Mouse (Mus musculus) thymus, postnatal 25 days (tissue): ENCODE measurements around the gene Gmeb2.

Source experiments
- DNase-seq: peaks from one replicate; pipeline ENCODE4 v3.0.0; 2022

The Gmeb2 gene

GRCm38 (mm10) chr2:181273829-181274228, 14.0 kb downstream of the Gmeb2 start:
- no peak for DNase-seq

GRCm38 (mm10) chr2:181272092-181272491, 15.7 kb downstream of the Gmeb2 start:
- DNase-seq, result no peak

- DNase-seq, result no peak
These were observed 21.0 kb downstream of the Gmeb2 start for GRCm38 (mm10) chr2:181266839-181267238.

- no peak for DNase-seq
These were observed 34.6 kb downstream of the Gmeb2 start for GRCm38 (mm10) chr2:181253248-181253647.

GRCm38 (mm10) chr2:181251841-181252240, 36.0 kb downstream of the Gmeb2 start:
- no peak for DNase-seq

GRCm38 (mm10) chr2:181249217-181249616, 38.6 kb downstream of the Gmeb2 start:
- no peak for DNase-seq

- DNase-seq, result no peak
These were observed 42.8 kb downstream of the Gmeb2 start for GRCm38 (mm10) chr2:181245031-181245430.

- DNase-seq, result peak; percentile 30
These were observed 44.0 kb downstream of the Gmeb2 start for GRCm38 (mm10) chr2:181243706-181244394.

- DNase-seq, result no peak
These were observed 45.5 kb downstream of the Gmeb2 start for GRCm38 (mm10) chr2:181242314-181242665.

GRCm38 (mm10) chr2:181241602-181242313, 46.1 kb downstream of the Gmeb2 start, which contains the start of gene Helz2:
Helz2 (minus strand) TSS chr2:181242027.
- DNase-seq, result peak; percentile 71

GRCm38 (mm10) chr2:181240806-181241440, 46.9 kb downstream of the Gmeb2 start:
- DNase-seq, result no peak

- DNase-seq, result no peak
These were observed 48.6 kb downstream of the Gmeb2 start for GRCm38 (mm10) chr2:181239261-181239660.

GRCm38 (mm10) chr2:181238861-181239260, 49.0 kb downstream of the Gmeb2 start:
- DNase-seq, result no peak

- no peak for DNase-seq
These were observed 49.7 kb downstream of the Gmeb2 start for GRCm38 (mm10) chr2:181238091-181238610.

GRCm38 (mm10) chr2:181237251-181238014, 50.4 kb downstream of the Gmeb2 start:
- DNase-seq, result no peak

- no peak for DNase-seq
These were observed 51.9 kb downstream of the Gmeb2 start for GRCm38 (mm10) chr2:181235681-181236566.

- no peak for DNase-seq
These were observed 53.2 kb downstream of the Gmeb2 start for GRCm38 (mm10) chr2:181234680-181235079.

GRCm38 (mm10) chr2:181233443-181233842, 54.4 kb downstream of the Gmeb2 start:
- no peak for DNase-seq

GRCm38 (mm10) chr2:181231171-181231570, 56.7 kb downstream of the Gmeb2 start:
- DNase-seq, result no peak

GRCm38 (mm10) chr2:181228335-181228734, 59.5 kb downstream of the Gmeb2 start:
- no peak for DNase-seq

- DNase-seq, result no peak
These were observed 60.7 kb downstream of the Gmeb2 start for GRCm38 (mm10) chr2:181227122-181227521.

- no peak for DNase-seq
These were observed 62.8 kb downstream of the Gmeb2 start for GRCm38 (mm10) chr2:181224994-181225393.
